Mouse (Mus musculus) inflammation-experienced regulatory T-cells, adult 16 weeks (primary cell): ENCODE results near the gene Hk1. TPM values are rescaled to one million over a fixed set of nuclear protein-coding genes. Genes with fewer than 3 reads are reported as not detected.

ENCODE experiments used
- polyA plus RNA-seq: library from polyadenylated mRNA; unstranded; fragments of 100-300 nt; shearing (Covaris generic); gene quantifications from one replicate; pipeline ENCODE4 v1.2.1, GENCODE M21; 2017

The Hk1 gene
- 192 TPM for polyA plus RNA-seq

GRCm38 (mm10) chr10:62379808-62380207 lies at the start of gene Hk1:
TSS of gene Hk1 (minus strand) at chr10:62379908.

GRCm38 (mm10) chr10:62422255-62422654 lies 42.5 kb upstream of the Hk1 start, which contains the start of gene Hkdc1:
TSS of gene Hkdc1 (minus strand) at chr10:62422491.

GRCm38 (mm10) chr10:62252000-62252488 lies 127.7 kb downstream of the Hk1 start, which contains the start of gene Tacr2:
TSS of gene Tacr2 (plus strand) at chr10:62252438.

GRCm38 (mm10) chr10:62230708-62231394 lies 148.9 kb downstream of the Hk1 start, which contains the start of gene Tspan15:
TSS of gene Tspan15 (minus strand) at chr10:62231251.

Other genes with a start within 250 kb of the Hk1 start
- not detected for gene Neurog3, start 246.8 kb downstream of the Hk1 start, polyA plus RNA-seq
- 20.5 TPM for gene Fam241b, start 236.0 kb downstream of the Hk1 start, polyA plus RNA-seq
- 0.95 TPM for gene Tspan15, start 148.7 kb downstream of the Hk1 start, polyA plus RNA-seq
- gene Tacr2, start 127.5 kb downstream of the Hk1 start, polyA plus RNA-seq = not detected
- gene Hkdc1, start 42.6 kb upstream of the Hk1 start, polyA plus RNA-seq = not detected
- not detected for gene 4930507D05Rik, start 69.6 kb upstream of the Hk1 start, polyA plus RNA-seq
- gene Supv3l1, start 69.8 kb upstream of the Hk1 start, polyA plus RNA-seq = 26.3 TPM
- gene Vps26a, start 106.9 kb upstream of the Hk1 start, polyA plus RNA-seq = 95.9 TPM
- 1,256 TPM for gene Srgn, start 147.5 kb upstream of the Hk1 start, polyA plus RNA-seq
- 8.0 TPM for gene Kif1bp, start 198.5 kb upstream of the Hk1 start, polyA plus RNA-seq
- 56.4 TPM for gene Ddx21, start 222.4 kb upstream of the Hk1 start, polyA plus RNA-seq